Mouse (Mus musculus): ENCODE results near the gene Kif21a. TPM values are rescaled to one million over a fixed set of nuclear protein-coding genes. Genes with fewer than 3 reads are reported as not detected.

Kif21a gene
- polyA plus RNA-seq, 1 experiment = 24.2 TPM

DNA sequence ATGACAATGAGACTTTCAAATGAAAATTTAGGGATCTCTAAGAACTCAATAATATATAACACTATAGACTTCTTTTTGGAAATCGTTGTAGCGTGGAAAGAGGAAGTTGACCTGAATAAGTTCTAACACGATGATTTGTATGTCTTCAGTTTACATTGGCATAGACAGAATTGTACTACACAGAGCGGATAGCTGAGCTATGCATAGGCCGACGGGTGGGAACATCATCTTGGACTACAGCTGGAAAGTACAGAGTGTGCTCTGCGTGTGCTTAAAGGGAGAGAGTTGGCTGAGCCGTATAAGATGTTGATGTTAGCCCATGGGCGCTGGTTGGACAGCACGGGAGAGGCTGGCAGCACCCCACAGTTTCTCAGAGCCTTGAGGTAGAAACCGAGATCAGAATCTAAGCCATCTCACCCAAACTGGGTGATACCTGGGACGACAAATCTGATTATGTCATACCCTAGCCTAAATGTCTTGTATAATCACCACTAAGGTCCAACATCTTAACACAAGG is 14.6 kb upstream of the Kif21a start:
- no peak overlapping the region for H3K27ac ChIP-seq (ENCODE audit: insufficient read depth, low read depth, low read length)
- no peak for DNase-seq
- H3K4me1 ChIP-seq (ENCODE audit: control insufficient read depth, insufficient read depth, low read length) = no peaks in the 10 kb centered on the region
- WGBS = 77% methylated on average over 12 of the region's 12 CpGs
- H3K4me3 ChIP-seq (ENCODE audit: insufficient read depth, low read depth, low read length) = no peak overlapping the region
- no peak for TF ChIP-seq POLR2A (IDR thresholded peaks at IDR 0.05; ENCODE audit: low read depth, low read length)
- H3K36me3 ChIP-seq (ENCODE audit: control insufficient read depth, insufficient read depth, low read length) = no peaks in the 10 kb centered on the region
- H3K27me3 ChIP-seq (replicated peaks; ENCODE audit: control insufficient read depth, insufficient read depth, low read length) = no peaks in the 10 kb centered on the region

DNA sequence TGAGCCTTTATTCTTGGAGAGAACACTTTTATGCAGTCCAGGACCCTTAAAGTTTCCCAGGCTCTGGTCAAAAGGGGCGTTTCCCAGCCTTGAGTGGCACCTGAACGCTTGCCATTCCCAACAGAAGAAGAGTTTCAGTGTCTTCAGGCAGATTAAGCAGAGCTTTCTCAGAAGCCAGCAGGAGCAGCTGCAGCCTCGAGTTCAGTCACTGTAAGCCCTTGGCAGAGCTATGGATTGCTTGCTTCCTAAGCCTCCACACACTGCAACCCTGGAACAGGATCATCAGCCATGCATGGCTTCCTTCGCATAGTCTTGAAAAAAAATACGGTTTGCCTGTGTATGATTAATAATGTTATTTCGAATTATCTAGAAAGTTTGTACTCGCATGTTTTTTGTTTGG is 14.1 kb upstream of the Kif21a start:
- no peaks in the 10 kb centered on the region for H3K36me3 ChIP-seq (ENCODE audit: control insufficient read depth, insufficient read depth, low read length)
- H3K4me1 ChIP-seq (ENCODE audit: control insufficient read depth, insufficient read depth, low read length) = no peaks in the 10 kb centered on the region
- H3K4me3 ChIP-seq (ENCODE audit: insufficient read depth, low read depth, low read length) = no peak overlapping the region
- no peaks in the 10 kb centered on the region for H3K27me3 ChIP-seq (replicated peaks; ENCODE audit: control insufficient read depth, insufficient read depth, low read length)
- DNase-seq = no peak
- H3K27ac ChIP-seq (ENCODE audit: insufficient read depth, low read depth, low read length) = no peak overlapping the region
- TF ChIP-seq CTCF (conservative IDR thresholded peaks at IDR 0.05; ENCODE audit: insufficient read depth, insufficient read length, low read depth, low read length) (no peak), POLR2A (IDR thresholded peaks at IDR 0.05; ENCODE audit: low read depth, low read length) (no peak)
- WGBS = 59% methylated on average over 7 of the region's 7 CpGs

DNA sequence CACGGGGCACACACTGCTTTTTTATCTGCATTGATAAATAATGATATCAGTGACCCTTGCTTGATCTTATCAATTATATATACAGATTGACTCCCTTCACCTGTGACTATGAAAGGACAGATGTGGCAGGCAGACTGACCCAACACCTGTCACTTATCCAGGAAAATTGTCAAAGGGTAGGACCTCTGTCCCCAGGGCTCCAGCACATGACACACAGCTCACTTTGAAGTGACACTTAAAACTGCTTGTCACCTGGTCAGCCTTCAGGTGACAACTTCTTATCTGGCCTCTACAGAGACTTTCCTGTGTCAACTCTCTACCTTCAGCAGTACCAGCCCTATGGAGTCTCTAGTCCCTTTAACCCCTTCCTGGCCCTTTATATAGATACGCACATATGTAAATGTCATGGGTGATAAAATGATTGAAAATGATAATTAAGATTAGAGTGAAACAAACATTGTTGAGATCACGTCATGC is 7.2 kb upstream of the Kif21a start:
- no peaks in the 10 kb centered on the region for H3K4me1 ChIP-seq (ENCODE audit: control insufficient read depth, insufficient read depth, low read length)
- no peak overlapping the region for H3K27ac ChIP-seq (ENCODE audit: insufficient read depth, low read depth, low read length)
- no peak for DNase-seq
- H3K4me3 ChIP-seq (ENCODE audit: insufficient read depth, low read depth, low read length) = no peak overlapping the region
- TF ChIP-seq CTCF (conservative IDR thresholded peaks at IDR 0.05; ENCODE audit: insufficient read depth, insufficient read length, low read depth, low read length) (no peak), POLR2A (IDR thresholded peaks at IDR 0.05; ENCODE audit: low read depth, low read length) (no peak)
- no peaks in the 10 kb centered on the region for H3K27me3 ChIP-seq (replicated peaks; ENCODE audit: control insufficient read depth, insufficient read depth, low read length)
- 75% methylated on average over 3 of the region's 3 CpGs for WGBS
- H3K36me3 ChIP-seq (ENCODE audit: control insufficient read depth, insufficient read depth, low read length) = no peaks in the 10 kb centered on the region

DNA sequence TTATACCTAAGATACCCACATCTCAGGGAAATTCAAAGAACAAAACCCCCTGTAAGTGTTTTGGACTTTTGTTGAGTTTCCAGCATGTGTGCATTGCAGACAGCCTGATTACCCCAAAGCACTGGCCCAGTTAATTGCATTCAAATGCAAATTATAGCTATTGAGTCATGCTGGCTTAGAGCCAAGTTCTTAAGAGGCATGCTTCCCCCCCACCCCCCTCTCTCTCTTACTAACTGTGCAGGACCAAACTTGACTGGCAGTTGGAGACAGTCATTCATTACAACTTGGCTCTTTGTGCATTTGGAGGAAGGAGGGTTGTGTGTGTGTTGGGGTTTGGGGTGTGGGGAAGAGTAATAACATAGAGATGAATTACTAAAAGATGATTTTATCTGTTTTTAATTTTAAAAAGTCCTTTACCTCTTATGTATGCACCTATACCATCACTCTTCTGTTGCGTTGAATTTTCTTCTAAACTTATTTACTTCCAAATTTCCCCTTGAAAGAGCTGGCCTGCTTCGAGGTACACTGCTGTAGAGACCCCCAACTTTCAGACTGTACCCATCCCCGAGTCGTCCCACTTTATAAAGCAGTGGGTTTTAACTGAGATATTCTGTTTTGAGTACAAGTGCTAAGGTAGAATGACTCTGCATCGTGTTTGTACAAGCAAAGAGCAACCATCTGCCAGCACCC is 6.6 kb upstream of the Kif21a start:
- Histone ChIP-seq H3K27ac (ENCODE audit: insufficient read depth, low read depth, low read length) (no peak overlapping the region), H3K36me3 (ENCODE audit: control insufficient read depth, insufficient read depth, low read length) (no peaks in the 10 kb centered on the region), H3K4me1 (ENCODE audit: control insufficient read depth, insufficient read depth, low read length) (no peaks in the 10 kb centered on the region), H3K27me3 (replicated peaks; ENCODE audit: control insufficient read depth, insufficient read depth, low read length) (no peaks in the 10 kb centered on the region), H3K4me3 (ENCODE audit: insufficient read depth, low read depth, low read length) (no peak overlapping the region)
- TF ChIP-seq POLR2A (IDR thresholded peaks at IDR 0.05; ENCODE audit: low read depth, low read length) (no peak), CTCF (conservative IDR thresholded peaks at IDR 0.05; ENCODE audit: insufficient read depth, insufficient read length, low read depth, low read length) (no peak)
- peak; percentile 38 for DNase-seq
- 69% methylated on average over 5 of the region's 5 CpGs for WGBS

DNA sequence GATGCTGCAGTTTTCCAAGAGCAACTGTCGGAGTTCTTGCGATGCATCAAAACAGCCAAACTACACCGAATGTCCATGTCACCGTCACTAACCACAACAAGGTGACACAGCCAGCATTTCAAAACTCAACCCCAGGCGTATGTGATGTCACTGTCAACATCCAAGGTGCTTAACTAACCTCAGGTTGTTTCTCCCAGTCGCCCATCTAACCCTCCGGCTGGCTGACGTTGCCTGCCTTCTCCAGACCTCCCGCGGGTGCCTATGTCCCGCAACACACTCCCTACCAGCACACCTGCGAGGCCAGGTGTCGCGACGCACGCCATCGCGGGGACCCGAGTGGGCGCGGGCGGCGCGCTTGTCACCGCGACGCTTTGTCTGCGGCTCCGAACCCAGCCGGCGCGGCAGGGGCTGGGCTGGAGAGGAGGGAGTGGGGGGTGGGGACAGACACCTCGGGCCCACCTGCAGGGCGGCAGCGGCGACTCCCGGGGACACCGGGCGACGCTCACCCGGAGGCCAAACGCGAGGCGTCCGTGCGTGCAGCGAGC is 725 bp downstream of the Kif21a start:
- peak overlapping the region; percentile 53 for H3K27ac ChIP-seq (ENCODE audit: insufficient read depth, low read depth, low read length)
- no peaks in the 10 kb centered on the region for H3K36me3 ChIP-seq (ENCODE audit: control insufficient read depth, insufficient read depth, low read length)
- no peaks in the 10 kb centered on the region for H3K27me3 ChIP-seq (replicated peaks; ENCODE audit: control insufficient read depth, insufficient read depth, low read length)
- 2% methylated on average over 47 of the region's 47 CpGs for WGBS
- H3K4me3 ChIP-seq (ENCODE audit: insufficient read depth, low read depth, low read length) = peak overlapping the region; percentile 86
- peak; percentile 20 for DNase-seq
- H3K4me1 ChIP-seq (ENCODE audit: control insufficient read depth, insufficient read depth, low read length) = peaks cover 11% of the 10 kb centered on the region; the same call in 1 of the 2 replicates
- TF ChIP-seq POLR2A (IDR thresholded peaks at IDR 0.05; ENCODE audit: low read depth, low read length) (no peak), CTCF (conservative IDR thresholded peaks at IDR 0.05; ENCODE audit: insufficient read depth, insufficient read length, low read depth, low read length) (no peak)

DNA sequence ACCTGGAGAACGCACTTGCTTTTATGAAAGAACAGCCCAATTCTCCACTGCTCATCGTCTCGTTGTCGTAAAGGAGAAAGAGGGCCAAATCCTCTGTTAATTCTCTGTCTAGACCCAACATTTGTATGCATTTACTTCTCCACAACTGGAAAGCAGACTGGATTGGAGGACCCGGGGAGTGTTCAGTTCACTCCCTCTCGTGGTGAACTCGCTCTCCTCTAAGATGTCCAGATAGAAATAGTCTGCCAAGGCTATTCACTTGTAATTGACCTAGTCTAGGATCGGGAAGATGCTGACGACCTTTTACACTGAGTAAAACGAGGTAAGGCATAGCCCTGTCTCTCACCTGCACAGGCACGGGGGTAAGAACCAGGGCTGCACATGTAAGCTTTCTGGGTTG is 2.1 kb downstream of the Kif21a start:
- H3K4me1 ChIP-seq (ENCODE audit: control insufficient read depth, insufficient read depth, low read length) = peaks cover 11% of the 10 kb centered on the region; the same call in 1 of the 2 replicates
- 82% methylated on average over 11 of the region's 11 CpGs for WGBS
- DNase-seq = no peak
- H3K27me3 ChIP-seq (replicated peaks; ENCODE audit: control insufficient read depth, insufficient read depth, low read length) = no peaks in the 10 kb centered on the region
- TF ChIP-seq CTCF (conservative IDR thresholded peaks at IDR 0.05; ENCODE audit: insufficient read depth, insufficient read length, low read depth, low read length) (no peak), POLR2A (IDR thresholded peaks at IDR 0.05; ENCODE audit: low read depth, low read length) (no peak)
- no peak overlapping the region for H3K27ac ChIP-seq (ENCODE audit: insufficient read depth, low read depth, low read length)
- H3K4me3 ChIP-seq (ENCODE audit: insufficient read depth, low read depth, low read length) = no peak overlapping the region
- no peaks in the 10 kb centered on the region for H3K36me3 ChIP-seq (ENCODE audit: control insufficient read depth, insufficient read depth, low read length)

DNA sequence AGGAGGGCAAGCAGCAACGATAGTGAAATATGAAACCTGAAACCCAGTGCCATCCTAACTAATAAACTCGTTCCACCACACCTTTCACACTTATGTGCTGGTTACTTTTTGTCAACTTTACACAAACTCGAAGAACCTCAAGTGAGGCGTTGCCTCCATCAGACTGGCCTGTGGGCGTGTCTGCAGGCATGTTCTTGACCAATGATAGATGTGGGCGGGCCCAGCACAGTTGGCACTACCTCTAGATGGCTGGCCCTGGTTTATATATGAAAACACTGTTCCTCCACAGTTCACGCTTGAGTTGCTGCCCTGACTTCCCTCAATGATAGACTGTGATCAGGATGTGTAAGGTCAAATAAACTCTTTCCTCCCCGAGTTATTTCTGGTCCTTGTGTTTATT is 3.2 kb downstream of the Kif21a start:
- H3K36me3 ChIP-seq (ENCODE audit: control insufficient read depth, insufficient read depth, low read length) = no peaks in the 10 kb centered on the region
- no peak overlapping the region for H3K27ac ChIP-seq (ENCODE audit: insufficient read depth, low read depth, low read length)
- peak; percentile 79 for DNase-seq
- TF ChIP-seq POLR2A (IDR thresholded peaks at IDR 0.05; ENCODE audit: low read depth, low read length) = no peak
- TF ChIP-seq CTCF (conservative IDR thresholded peaks at IDR 0.05; ENCODE audit: insufficient read depth, insufficient read length, low read depth, low read length) = no peak
- WGBS = 35% methylated on average over 8 of the region's 8 CpGs
- peaks cover 11% of the 10 kb centered on the region; the same call in 1 of the 2 replicates for H3K4me1 ChIP-seq (ENCODE audit: control insufficient read depth, insufficient read depth, low read length)
- H3K27me3 ChIP-seq (replicated peaks; ENCODE audit: control insufficient read depth, insufficient read depth, low read length) = no peaks in the 10 kb centered on the region
- H3K4me3 ChIP-seq (ENCODE audit: insufficient read depth, low read depth, low read length) = no peak overlapping the region
